Mouse (Mus musculus): Measurements from ENCODE around the gene Fetub. TPM values are rescaled to one million over a fixed set of nuclear protein-coding genes. Genes with fewer than 3 reads are reported as not detected.
A peak's percentile ranks its signal among the peaks of the same experiment; 100 is the strongest.

The Fetub gene
- 0.15 TPM in 1 of 2 replicates, not detected in the other for polyA plus RNA-seq (2016; fragmentation: Nextera tagmentation; extraction: Ambion mirVana)

DNA sequence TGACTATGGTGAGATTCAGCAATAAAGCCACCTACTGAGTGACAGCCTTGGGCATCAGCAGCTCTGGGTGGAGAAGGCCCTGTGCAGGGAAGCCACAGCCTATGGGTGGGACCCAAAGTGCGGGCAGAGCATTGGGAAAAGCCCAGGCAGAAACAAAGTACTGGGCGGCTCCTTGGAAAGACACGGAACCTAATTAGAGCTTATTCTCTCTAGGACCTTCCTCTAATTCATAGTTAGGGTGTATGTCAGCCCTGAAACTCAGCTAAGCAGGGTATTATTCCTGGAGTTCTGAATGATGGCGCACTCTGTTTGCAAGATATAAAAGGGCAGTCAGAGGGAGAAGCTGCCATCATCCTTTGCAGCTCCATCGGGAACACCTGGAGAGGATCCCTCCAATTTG is at the start of gene Fetub:
Gene Fetub, plus strand, starts transcription at position 301 of the 400 bp plus-strand sequence.
- H3K4me3 ChIP-seq: no peak within 1 kb of the TSS
- peaks cover 11% of the 10 kb centered on the region for H3K4me1 ChIP-seq
- DNase-seq (ENCODE audit: extremely low spot score, low spot score): no peak
- no peaks in the 10 kb centered on the region for H3K36me3 ChIP-seq (replicated peaks)
- no peaks in the 10 kb centered on the region; the same call in 1 of the 2 replicates for H3K9me3 ChIP-seq
- H3K27me3 ChIP-seq (ENCODE audit: poor library complexity, severe bottlenecking): no peaks in the 10 kb centered on the region
- 93% methylated on average over 5 of the region's 5 CpGs for WGBS
- H3K27ac ChIP-seq: no peak within 1 kb of the TSS

GRCm38 (mm10) chr16:22872397-22872796 is 45.7 kb upstream of the Fetub start:
- H3K9me3 ChIP-seq: no peaks in the 10 kb centered on the region
- peaks cover 63% of the 10 kb centered on the region for H3K36me3 ChIP-seq (replicated peaks)
- DNase-seq (ENCODE audit: extremely low spot score, low spot score): no peak
- H3K4me3 ChIP-seq: no peak overlapping the region
- no peaks in the 10 kb centered on the region for H3K4me1 ChIP-seq
- WGBS: 92% methylated on average over 8 of the region's 8 CpGs
- no peaks in the 10 kb centered on the region for H3K27me3 ChIP-seq (ENCODE audit: poor library complexity, severe bottlenecking)
- H3K27ac ChIP-seq: no peak overlapping the region

GRCm38 (mm10) chr16:22873369-22873768 is 44.8 kb upstream of the Fetub start:
- Histone ChIP-seq H3K36me3 (replicated peaks) (peaks cover 54% of the 10 kb centered on the region), H3K9me3 (no peaks in the 10 kb centered on the region), H3K4me3 (no peak overlapping the region), H3K4me1 (no peaks in the 10 kb centered on the region), H3K27ac (no peak overlapping the region), H3K27me3 (ENCODE audit: poor library complexity, severe bottlenecking) (no peaks in the 10 kb centered on the region)
- DNase-seq (ENCODE audit: extremely low spot score, low spot score): no peak
- WGBS: 80% methylated on average over 4 of the region's 4 CpGs

DNA sequence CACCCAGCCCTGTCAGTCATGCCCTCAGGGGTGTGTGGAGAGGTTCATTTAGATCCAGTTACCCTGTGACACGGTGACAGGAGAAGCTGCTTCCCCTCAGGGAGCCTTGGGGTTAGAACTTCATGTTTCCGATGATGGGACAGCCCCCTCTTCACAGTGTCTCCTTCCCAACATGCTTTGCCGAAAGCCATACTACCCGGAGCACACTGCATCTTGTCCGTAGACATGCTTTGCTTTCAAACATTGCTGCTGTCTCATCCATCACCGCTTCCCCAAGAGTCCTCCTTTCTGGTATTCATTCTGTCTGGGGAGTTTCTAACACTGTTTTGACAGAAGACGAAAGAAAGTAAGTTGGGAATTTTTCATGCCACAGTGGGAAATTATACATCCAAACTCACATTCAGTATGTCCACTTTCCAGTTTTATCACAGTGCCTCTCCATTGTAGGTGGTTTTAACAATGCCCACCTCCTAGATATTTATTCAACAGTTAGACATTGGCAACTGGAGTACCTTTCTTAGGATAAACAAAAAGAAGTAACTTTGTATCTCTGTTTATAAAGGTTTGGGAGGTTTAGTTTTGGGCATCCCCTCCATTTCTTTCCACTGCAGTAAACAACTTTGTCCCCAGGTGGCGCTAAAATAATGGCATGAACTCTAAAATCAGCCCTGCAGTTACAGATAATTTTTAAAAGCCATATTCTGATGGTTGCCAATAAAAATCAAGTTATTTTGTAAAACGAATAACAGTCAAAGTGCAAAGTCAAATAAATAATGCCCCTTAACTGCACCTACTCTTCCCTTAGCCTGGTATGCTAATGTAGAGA is 41.7 kb upstream of the Fetub start:
- no peak overlapping the region for H3K27ac ChIP-seq
- WGBS: 55% methylated on average over 9 of the region's 9 CpGs
- no peak overlapping the region for H3K4me3 ChIP-seq
- peaks cover 7% of the 10 kb centered on the region; the same call in 1 of the 2 replicates for H3K27me3 ChIP-seq (ENCODE audit: poor library complexity, severe bottlenecking)
- no peak for DNase-seq (ENCODE audit: extremely low spot score, low spot score)
- no peaks in the 10 kb centered on the region for H3K9me3 ChIP-seq
- peaks cover 18% of the 10 kb centered on the region for H3K4me1 ChIP-seq
- H3K36me3 ChIP-seq (replicated peaks): peaks cover 23% of the 10 kb centered on the region

DNA sequence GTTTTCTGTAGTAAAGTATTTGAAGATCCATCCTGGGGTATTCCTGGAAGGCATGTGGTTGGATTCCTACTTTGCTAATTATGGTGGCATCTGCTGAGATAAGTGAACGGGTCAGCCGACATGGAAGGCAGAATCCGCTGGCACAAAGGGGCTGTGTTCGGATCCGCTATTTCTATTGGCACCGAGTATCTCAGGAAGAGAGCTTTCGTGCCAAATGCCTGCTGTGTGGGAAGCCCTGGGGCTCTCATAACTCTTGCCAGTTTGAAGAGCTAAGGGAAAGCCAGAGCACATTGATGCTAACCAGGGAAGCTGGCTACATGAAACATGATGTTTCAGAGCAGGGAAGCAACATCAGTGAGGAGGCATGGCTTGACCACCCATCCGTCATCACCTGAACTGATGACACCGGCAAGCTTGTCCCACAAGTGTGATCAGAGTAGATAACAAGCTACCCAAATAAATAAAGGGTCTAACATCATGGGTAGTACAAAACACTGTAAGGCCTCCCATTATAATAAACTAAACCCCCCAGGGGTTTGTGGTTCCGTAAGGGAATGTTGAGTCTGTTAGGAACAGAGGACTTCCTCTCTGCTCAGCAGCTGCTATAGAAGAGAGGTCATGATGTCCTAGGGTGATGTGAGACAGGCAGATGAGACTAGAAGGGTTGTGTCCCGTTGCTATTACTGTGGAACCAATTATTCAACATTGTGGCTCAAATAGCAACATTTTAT is 40.3 kb upstream of the Fetub start:
- Histone ChIP-seq H3K4me3 (no peak overlapping the region), H3K9me3 (no peaks in the 10 kb centered on the region), H3K27ac (no peak overlapping the region), H3K4me1 (peaks cover 25% of the 10 kb centered on the region), H3K27me3 (ENCODE audit: poor library complexity, severe bottlenecking) (peaks cover 16% of the 10 kb centered on the region), H3K36me3 (replicated peaks) (peaks cover 9% of the 10 kb centered on the region)
- 85% methylated on average over 11 of the region's 11 CpGs for WGBS
- DNase-seq (ENCODE audit: extremely low spot score, low spot score): no peak

- DNase-seq (ENCODE audit: extremely low spot score, low spot score): no peak
- WGBS: 81% methylated on average over 7 of the region's 7 CpGs
- no peak overlapping the region for H3K4me3 ChIP-seq
Observed at GRCm38 (mm10) chr16:22878716-22879115, 39.4 kb upstream of the Fetub start.

GRCm38 (mm10) chr16:22879945-22880595 is 38.1 kb upstream of the Fetub start:
- Histone ChIP-seq H3K4me1 (peaks cover 25% of the 10 kb centered on the region), H3K27me3 (ENCODE audit: poor library complexity, severe bottlenecking) (peaks cover 16% of the 10 kb centered on the region), H3K36me3 (replicated peaks) (no peaks in the 10 kb centered on the region), H3K27ac (no peak overlapping the region), H3K9me3 (no peaks in the 10 kb centered on the region), H3K4me3 (no peak overlapping the region)
- no peak for DNase-seq (ENCODE audit: extremely low spot score, low spot score)
- WGBS: 66% methylated on average over 7 of the region's 7 CpGs

More at GRCm38 (mm10) chr16:22878716-22879115, 39.4 kb upstream of the Fetub start:
- H3K27me3 ChIP-seq (ENCODE audit: poor library complexity, severe bottlenecking): peaks cover 16% of the 10 kb centered on the region
- peaks cover under 1% of the 10 kb centered on the region; the same call in 1 of the 2 replicates for H3K36me3 ChIP-seq (replicated peaks)
- peaks cover 25% of the 10 kb centered on the region for H3K4me1 ChIP-seq
- H3K9me3 ChIP-seq: no peaks in the 10 kb centered on the region
- H3K27ac ChIP-seq: no peak overlapping the region

- 0 out of 2 replicates have a peak overlapping the region, but pooled peaks have one; percentile 4 for H3K27ac ChIP-seq
- peaks cover 31% of the 10 kb centered on the region for H3K4me1 ChIP-seq
- H3K4me3 ChIP-seq: no peak overlapping the region
- H3K27me3 ChIP-seq (ENCODE audit: poor library complexity, severe bottlenecking): peaks cover 16% of the 10 kb centered on the region
- WGBS: under 1% methylated on average over 6 of the region's 6 CpGs
- DNase-seq (ENCODE audit: extremely low spot score, low spot score): peak; percentile 43
- no peaks in the 10 kb centered on the region for H3K36me3 ChIP-seq (replicated peaks)
- no peaks in the 10 kb centered on the region for H3K9me3 ChIP-seq
Observed at GRCm38 (mm10) chr16:22880900-22881299, 37.2 kb upstream of the Fetub start.

GRCm38 (mm10) chr16:22881487-22881886 is 36.6 kb upstream of the Fetub start:
- 69% methylated on average over 4 of the region's 4 CpGs for WGBS
- H3K27me3 ChIP-seq (ENCODE audit: poor library complexity, severe bottlenecking): peaks cover 16% of the 10 kb centered on the region
- H3K27ac ChIP-seq: no peak overlapping the region
- H3K9me3 ChIP-seq: no peaks in the 10 kb centered on the region
- H3K36me3 ChIP-seq (replicated peaks): no peaks in the 10 kb centered on the region
- no peak for DNase-seq (ENCODE audit: extremely low spot score, low spot score)
- no peak overlapping the region for H3K4me3 ChIP-seq
- H3K4me1 ChIP-seq: peaks cover 35% of the 10 kb centered on the region

- H3K27me3 ChIP-seq (ENCODE audit: poor library complexity, severe bottlenecking): peaks cover 16% of the 10 kb centered on the region
- 85% methylated on average over 5 of the region's 5 CpGs for WGBS
Observed at GRCm38 (mm10) chr16:22883441-22883840, 34.7 kb upstream of the Fetub start.

DNA sequence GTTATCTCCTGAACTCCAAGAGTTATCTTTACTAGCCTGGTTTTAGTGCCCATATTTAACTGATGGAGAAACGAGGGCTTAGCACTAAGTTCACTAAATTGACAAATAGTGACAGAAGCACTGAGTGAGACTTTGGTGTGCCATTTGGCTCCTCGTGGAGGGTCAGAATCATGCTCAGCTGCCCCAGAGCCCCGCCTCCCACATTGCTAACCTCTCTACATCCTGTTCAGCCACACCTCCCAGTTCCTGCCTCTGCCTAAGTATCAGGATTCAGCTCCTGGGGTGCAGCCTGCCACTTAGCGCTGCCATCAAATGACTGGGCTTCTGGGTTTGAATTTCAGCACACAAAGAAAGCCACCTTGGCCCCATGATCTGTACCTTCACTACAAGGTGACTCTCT is 32.8 kb upstream of the Fetub start:
- H3K4me3 ChIP-seq: no peak overlapping the region
- WGBS: 60% methylated on average over 4 of the region's 4 CpGs

More at GRCm38 (mm10) chr16:22883441-22883840, 34.7 kb upstream of the Fetub start:
- no peaks in the 10 kb centered on the region for H3K9me3 ChIP-seq
- H3K4me1 ChIP-seq: peaks cover 35% of the 10 kb centered on the region
- no peak for DNase-seq (ENCODE audit: extremely low spot score, low spot score)
- no peak overlapping the region for H3K4me3 ChIP-seq
- H3K36me3 ChIP-seq (replicated peaks): no peaks in the 10 kb centered on the region
- H3K27ac ChIP-seq: no peak overlapping the region

GRCm38 (mm10) chr16:22886726-22887125 is 31.4 kb upstream of the Fetub start:
- Histone ChIP-seq H3K27ac (no peak overlapping the region), H3K4me3 (no peak overlapping the region), H3K36me3 (replicated peaks) (no peaks in the 10 kb centered on the region), H3K27me3 (ENCODE audit: poor library complexity, severe bottlenecking) (peaks cover 6% of the 10 kb centered on the region), H3K9me3 (no peaks in the 10 kb centered on the region), H3K4me1 (peaks cover 20% of the 10 kb centered on the region)
- 81% methylated on average over 3 of the region's 3 CpGs for WGBS
- no peak for DNase-seq (ENCODE audit: extremely low spot score, low spot score)

More for the DNA sequence above, 32.8 kb upstream of the Fetub start:
- no peak for DNase-seq (ENCODE audit: extremely low spot score, low spot score)
- Histone ChIP-seq H3K36me3 (replicated peaks) (no peaks in the 10 kb centered on the region), H3K9me3 (no peaks in the 10 kb centered on the region), H3K27me3 (ENCODE audit: poor library complexity, severe bottlenecking) (peaks cover 9% of the 10 kb centered on the region), H3K4me1 (peaks cover 34% of the 10 kb centered on the region), H3K27ac (no peak overlapping the region)

Data from forebrain, embryonic 10.5 days (tissue).